Mouse (Mus musculus) forebrain, embryonic 14.5 days (tissue): ENCODE results near the gene Qsox1. TPM values are rescaled to one million over a fixed set of nuclear protein-coding genes. Genes with fewer than 3 reads are reported as not detected.

Experiments used
- ATAC-seq: fragments of 200-750 bp; cut with Nextera tagmentation; 2 replicates; pipeline ENCODE4 v1.8.0; 2017; ENCODE audit warnings: mild to moderate bottlenecking, moderate library complexity
- DNase-seq: peaks from one replicate; pipeline ENCODE4 v3.0.0-alpha.2; 2015; ENCODE audit warnings: low spot score
- H3K27ac ChIP-seq: fragments of 300-500 bp; sonication (generic); 2 replicates; pipeline ENCODE4 v1.5.1; 2014; ENCODE audit warnings: low read depth, mild to moderate bottlenecking, control low read depth, low read length, moderate library complexity
- H3K27me3 ChIP-seq: fragments of 300-500 bp; sonication (generic); replicated peaks from 2 replicates; pipeline ENCODE4 v1.6.1; 2014; ENCODE audit warnings: low read length, control low read depth, mixed read lengths; ENCODE audit not compliant: control insufficient read depth, insufficient read depth
- H3K36me3 ChIP-seq: fragments of 300-500 bp; sonication (generic); 2 replicates; pipeline ENCODE4 v1.6.1; 2014; ENCODE audit warnings: low read length, control low read depth; ENCODE audit not compliant: control insufficient read depth, insufficient read depth
- H3K4me1 ChIP-seq: fragments of 300-500 bp; sonication (generic); 2 replicates; pipeline ENCODE4 v1.6.1; 2014; ENCODE audit warnings: antibody characterized with exemption, low read length, control low read depth; ENCODE audit not compliant: control insufficient read depth, insufficient read depth
- H3K4me2 ChIP-seq: fragments of 300-500 bp; sonication (generic); 2 replicates; pipeline ENCODE4 v1.6.1; 2014; ENCODE audit warnings: mild to moderate bottlenecking, control low read depth, low read length
- H3K4me3 ChIP-seq: fragments of 300-500 bp; sonication (generic); 2 replicates; pipeline ENCODE4 v1.5.1; 2014; ENCODE audit warnings: low read depth, low read length, control low read depth
- H3K9ac ChIP-seq: fragments of 300-500 bp; sonication (generic); 2 replicates; pipeline ENCODE4 v1.6.1; 2014; ENCODE audit warnings: mild to moderate bottlenecking, low read length, control low read depth, moderate library complexity
- H3K9me3 ChIP-seq: fragments of 300-500 bp; sonication (generic); replicated peaks from 2 replicates; pipeline ENCODE4 v1.6.1; 2016; ENCODE audit warnings: low read length, control low read depth, mixed read lengths; ENCODE audit not compliant: control insufficient read depth
- WGBS: fragments of 180-500 bp; shearing (Covaris S2); extraction: QIAGEN DNeasy Blood & Tissue Kit; methylation state at CpG from one replicate; pipeline ENCODE4 v1.1.7; 2014; 5-methylcytosine and 5-hydroxymethylcytosine counted together
- polyA plus RNA-seq: library from polyadenylated mRNA; unstranded; fragments of >200 nt; fragmentation: Nextera tagmentation; extraction: Ambion mirVana; gene quantifications from 2 replicates; pipeline ENCODE4 v1.2.1, GENCODE M21; 2014

Gene Qsox1
- polyA plus RNA-seq = 7.9 and 8.6 TPM in 2 replicates

- Histone ChIP-seq H3K27ac (no peak within 1 kb of the TSS; the same call in 1 of the 2 replicates), H3K4me1 (peaks cover 15% of the 10 kb centered on the region), H3K9ac (peak within 1 kb of the TSS; percentile 79), H3K4me2 (peak within 1 kb of the TSS; percentile 71), H3K36me3 (no peaks in the 10 kb centered on the region), H3K4me3 (peak within 1 kb of the TSS; percentile 70), H3K27me3 (no peaks in the 10 kb centered on the region), H3K9me3 (no peaks in the 10 kb centered on the region)
- WGBS = under 1% methylated on average over 63 of the region's 67 CpGs
- DNase-seq = peak; percentile 92
- peak; percentile 98 for ATAC-seq
These were observed at the start of gene Qsox1 for GRCm38 (mm10) chr1:155812581-155813499. Qsox1 (minus strand) TSS chr1:155812889.

- DNase-seq = peak; percentile 10
- no peak overlapping the region for H3K4me3 ChIP-seq
- peaks cover 52% of the 10 kb centered on the region for H3K36me3 ChIP-seq
- no peaks in the 10 kb centered on the region for H3K4me1 ChIP-seq
- ATAC-seq = no peak
- no peak overlapping the region for H3K4me2 ChIP-seq
- no peak overlapping the region for H3K27ac ChIP-seq
- 78% methylated on average over 7 of the region's 7 CpGs for WGBS
- no peaks in the 10 kb centered on the region for H3K27me3 ChIP-seq
- no peaks in the 10 kb centered on the region for H3K9me3 ChIP-seq
- no peak overlapping the region for H3K9ac ChIP-seq
These were observed 42.4 kb upstream of the Qsox1 start for GRCm38 (mm10) chr1:155854926-155855702.

GRCm38 (mm10) chr1:155853009-155853408 lies 40.3 kb upstream of the Qsox1 start:
- Histone ChIP-seq H3K4me1 (no peaks in the 10 kb centered on the region), H3K27ac (no peak overlapping the region), H3K4me2 (no peak overlapping the region), H3K27me3 (no peaks in the 10 kb centered on the region), H3K4me3 (no peak overlapping the region), H3K9ac (no peak overlapping the region), H3K36me3 (peaks cover 49% of the 10 kb centered on the region), H3K9me3 (no peaks in the 10 kb centered on the region)
- ATAC-seq (no peak), DNase-seq (no peak)
- 93% methylated on average over 5 of the region's 5 CpGs for WGBS

GRCm38 (mm10) chr1:155844235-155844634 lies 31.5 kb upstream of the Qsox1 start:
- DNase-seq = no peak
- no peak overlapping the region for H3K27ac ChIP-seq
- WGBS = 94% methylated on average over 5 of the region's 5 CpGs
- H3K36me3 ChIP-seq = peaks cover 39% of the 10 kb centered on the region
- H3K9me3 ChIP-seq = no peaks in the 10 kb centered on the region
- no peak overlapping the region for H3K9ac ChIP-seq
- no peak overlapping the region for H3K4me2 ChIP-seq
- no peak for ATAC-seq
- H3K27me3 ChIP-seq = no peaks in the 10 kb centered on the region
- no peak overlapping the region for H3K4me3 ChIP-seq
- no peaks in the 10 kb centered on the region for H3K4me1 ChIP-seq

GRCm38 (mm10) chr1:155843538-155843937 lies 30.8 kb upstream of the Qsox1 start:
- Histone ChIP-seq H3K27me3 (no peaks in the 10 kb centered on the region), H3K4me1 (no peaks in the 10 kb centered on the region), H3K4me3 (no peak overlapping the region), H3K4me2 (no peak overlapping the region), H3K9ac (no peak overlapping the region), H3K27ac (no peak overlapping the region), H3K36me3 (peaks cover 35% of the 10 kb centered on the region), H3K9me3 (no peaks in the 10 kb centered on the region)
- ATAC-seq = no peak
- DNase-seq = no peak
- 89% methylated on average over 4 of the region's 4 CpGs for WGBS

GRCm38 (mm10) chr1:155835667-155836066 lies 23.0 kb upstream of the Qsox1 start:
- Histone ChIP-seq H3K4me1 (no peaks in the 10 kb centered on the region), H3K9me3 (no peaks in the 10 kb centered on the region), H3K27me3 (no peaks in the 10 kb centered on the region), H3K27ac (no peak overlapping the region), H3K4me3 (no peak overlapping the region), H3K4me2 (no peak overlapping the region), H3K36me3 (no peaks in the 10 kb centered on the region), H3K9ac (no peak overlapping the region)
- 77% methylated on average over 2 of the region's 2 CpGs for WGBS
- ATAC-seq = no peak
- no peak for DNase-seq

GRCm38 (mm10) chr1:155833610-155834009 lies 20.9 kb upstream of the Qsox1 start:
- Histone ChIP-seq H3K36me3 (no peaks in the 10 kb centered on the region), H3K27ac (no peak overlapping the region), H3K27me3 (no peaks in the 10 kb centered on the region), H3K9ac (no peak overlapping the region), H3K4me3 (no peak overlapping the region), H3K4me1 (no peaks in the 10 kb centered on the region), H3K9me3 (no peaks in the 10 kb centered on the region), H3K4me2 (no peak overlapping the region)
- ATAC-seq (no peak), DNase-seq (no peak)
- WGBS = 83% methylated on average over 9 of the region's 9 CpGs

- H3K27ac ChIP-seq = no peak overlapping the region
- H3K9ac ChIP-seq = no peak overlapping the region
- ATAC-seq (no peak), DNase-seq (no peak)
- no peaks in the 10 kb centered on the region for H3K4me1 ChIP-seq
- no peak overlapping the region for H3K4me3 ChIP-seq
- H3K27me3 ChIP-seq = no peaks in the 10 kb centered on the region
- no peaks in the 10 kb centered on the region for H3K9me3 ChIP-seq
- H3K4me2 ChIP-seq = no peak overlapping the region
- 89% methylated on average over 3 of the region's 3 CpGs for WGBS
- H3K36me3 ChIP-seq = no peaks in the 10 kb centered on the region
These were observed 19.3 kb upstream of the Qsox1 start for GRCm38 (mm10) chr1:155831958-155832357.
